Mouse (Mus musculus): ENCODE measurements around the gene Eif4b.

Eif4b gene

DNA sequence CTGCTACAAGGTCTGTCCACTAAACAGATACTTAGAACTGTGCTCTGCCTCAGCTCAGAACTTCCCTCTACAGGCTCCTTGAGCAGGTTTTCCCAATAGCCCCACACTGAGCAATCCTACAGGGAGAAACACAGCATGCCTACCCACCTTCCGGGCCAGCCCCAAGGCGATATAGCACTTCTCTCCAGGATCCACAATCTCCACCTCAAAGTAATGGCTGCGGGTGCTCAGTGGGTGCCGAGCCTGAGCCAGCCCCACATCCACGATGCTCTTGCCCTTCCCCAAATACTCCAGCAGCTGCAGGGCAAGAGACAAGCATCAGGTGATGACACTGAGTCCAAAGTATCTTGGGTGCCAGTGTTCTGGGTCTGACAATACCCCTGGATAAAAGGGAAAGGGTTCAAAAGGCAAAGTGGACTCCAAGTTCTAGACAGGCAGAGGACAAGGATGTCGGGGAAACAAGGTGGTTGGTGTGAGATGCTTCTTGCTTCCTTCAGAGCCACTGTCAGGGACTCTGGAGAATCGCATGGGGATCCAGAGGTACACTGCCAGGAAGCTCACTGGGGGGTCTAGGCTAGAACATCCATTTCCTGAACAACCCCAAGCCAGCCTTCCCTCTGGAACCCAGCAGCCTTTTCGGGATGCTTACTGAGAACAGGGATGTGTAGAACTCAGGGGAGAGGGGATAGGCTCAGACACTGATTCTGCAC lies 45.7 kb downstream of the Eif4b start:
- no peak for DNase-seq

DNA sequence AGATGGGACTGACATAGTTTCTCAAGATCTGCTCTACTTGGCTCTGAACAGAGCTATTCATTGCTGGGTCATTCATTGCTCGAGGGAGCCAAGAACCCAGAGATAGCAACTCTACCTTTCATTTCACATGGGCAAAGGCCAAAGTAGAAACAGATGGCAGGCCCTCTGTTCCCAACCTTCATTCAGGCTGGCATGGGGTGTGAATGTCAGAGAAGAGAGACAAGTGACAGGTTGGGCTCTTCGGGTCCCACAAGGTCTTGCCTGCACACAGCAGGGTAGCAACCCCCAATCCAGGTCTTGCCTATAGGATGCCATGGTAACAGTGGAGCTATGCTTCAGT lies 46.2 kb downstream of the Eif4b start:
- DNase-seq: no peak

DNA sequence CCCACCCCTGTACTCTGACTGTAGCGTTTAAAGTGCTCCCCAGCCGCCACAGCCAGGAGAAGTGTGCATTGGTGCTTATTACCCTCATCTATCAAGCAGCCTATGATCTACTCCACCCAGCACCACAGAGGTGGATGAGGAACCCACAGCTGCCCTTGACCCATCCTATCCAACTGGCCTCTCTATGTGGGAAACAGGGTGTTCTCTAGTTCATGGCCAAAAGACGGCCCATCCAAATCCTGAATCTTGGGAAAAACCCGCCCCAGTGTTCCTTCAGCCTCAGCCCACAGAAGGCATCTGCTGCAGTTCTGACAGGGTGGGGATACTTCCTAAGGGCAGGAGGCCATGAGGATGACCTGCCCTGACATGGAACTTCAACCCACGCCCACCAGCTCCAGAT lies 47.0 kb downstream of the Eif4b start:
- DNase-seq: no peak

DNA sequence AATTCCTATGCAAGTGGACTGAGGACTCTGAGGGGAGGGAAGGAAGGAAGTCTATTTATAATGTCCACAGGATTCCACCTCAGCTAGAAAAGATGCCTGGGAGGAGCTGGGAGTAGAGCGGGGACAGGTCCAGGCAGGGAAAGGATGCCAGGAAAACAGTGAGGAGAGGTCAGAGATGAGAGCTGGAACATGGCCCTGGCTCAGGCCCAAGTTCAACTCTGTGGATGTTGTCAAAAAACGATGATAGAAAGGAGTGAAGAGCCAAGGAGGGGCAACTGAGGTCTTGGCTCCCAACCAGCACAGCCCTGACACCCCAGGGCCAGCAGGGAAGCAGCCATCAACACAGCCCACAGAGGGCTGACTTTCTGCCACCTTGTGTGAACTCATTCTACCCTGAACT lies 52.7 kb downstream of the Eif4b start:
- DNase-seq: peak in 1 of 2 experiments; percentile 46

DNA sequence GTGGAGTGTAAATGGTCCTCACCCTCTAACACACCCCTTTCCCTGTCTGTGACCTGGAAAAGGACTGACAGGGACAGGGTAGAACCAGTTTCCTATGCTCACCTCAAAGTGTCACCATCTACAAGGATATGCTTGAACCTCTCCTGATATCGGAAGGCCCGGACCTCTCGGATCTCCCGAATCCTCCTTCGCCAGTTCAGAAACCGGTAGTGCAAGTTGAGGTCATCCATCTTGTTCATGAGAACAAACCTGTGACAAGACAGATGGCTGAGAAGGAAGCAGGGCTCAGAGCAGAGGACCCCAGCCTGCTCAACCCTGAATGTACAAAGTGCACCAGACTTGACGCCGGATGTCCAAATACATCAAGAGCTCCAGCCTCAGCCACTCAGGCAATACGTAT lies 59.7 kb downstream of the Eif4b start:
- DNase-seq: no peak

DNA sequence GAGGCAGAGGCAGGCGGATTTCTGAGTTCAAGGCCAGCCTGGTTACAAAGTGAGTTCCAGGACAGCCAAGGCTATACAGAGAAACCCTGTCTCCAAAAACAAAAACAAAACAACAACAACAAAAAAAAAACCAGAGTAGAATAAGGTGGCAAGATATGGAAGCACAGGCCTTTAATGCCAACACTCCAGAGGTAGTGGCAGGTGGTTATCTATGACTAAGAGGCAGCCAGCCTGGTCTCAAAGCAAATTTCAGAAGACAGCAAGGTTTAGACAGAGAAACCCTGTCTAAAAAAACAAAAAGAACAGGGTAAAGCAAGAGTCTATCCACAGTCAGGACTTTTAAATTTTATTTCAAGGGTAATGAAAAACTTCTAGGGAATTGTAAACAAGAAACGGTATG lies 61.1 kb downstream of the Eif4b start:
- DNase-seq: no peak

DNA sequence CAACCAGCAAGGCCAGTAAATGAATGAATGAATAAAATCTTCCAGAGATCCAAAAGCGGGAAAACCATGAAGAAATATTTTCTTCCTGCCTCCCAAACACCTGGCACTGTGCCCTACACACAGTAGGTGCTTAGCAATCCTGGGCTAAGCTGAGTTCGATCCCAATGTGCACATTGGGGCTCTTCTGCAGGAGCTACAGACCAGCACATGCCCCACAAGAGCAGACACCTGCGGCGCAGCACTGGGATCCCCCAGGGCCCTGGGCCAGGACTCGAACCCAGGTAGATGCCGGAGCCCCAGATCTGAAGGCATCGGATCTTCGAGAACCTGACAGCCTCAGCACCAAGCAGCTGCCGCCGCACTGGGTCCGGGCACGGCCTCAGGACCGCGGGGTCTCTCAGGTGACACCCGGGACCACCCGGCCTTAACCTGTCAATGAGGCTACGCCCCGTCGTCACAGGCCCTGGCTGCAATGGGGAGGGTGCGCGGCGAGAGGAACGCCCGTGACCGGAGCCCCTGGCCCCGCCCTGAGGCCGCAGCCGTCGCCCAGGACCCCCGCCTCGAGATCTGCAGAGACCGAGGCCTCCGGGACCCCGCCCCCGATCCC lies 62.1 kb downstream of the Eif4b start:
- no peak for DNase-seq

DNA sequence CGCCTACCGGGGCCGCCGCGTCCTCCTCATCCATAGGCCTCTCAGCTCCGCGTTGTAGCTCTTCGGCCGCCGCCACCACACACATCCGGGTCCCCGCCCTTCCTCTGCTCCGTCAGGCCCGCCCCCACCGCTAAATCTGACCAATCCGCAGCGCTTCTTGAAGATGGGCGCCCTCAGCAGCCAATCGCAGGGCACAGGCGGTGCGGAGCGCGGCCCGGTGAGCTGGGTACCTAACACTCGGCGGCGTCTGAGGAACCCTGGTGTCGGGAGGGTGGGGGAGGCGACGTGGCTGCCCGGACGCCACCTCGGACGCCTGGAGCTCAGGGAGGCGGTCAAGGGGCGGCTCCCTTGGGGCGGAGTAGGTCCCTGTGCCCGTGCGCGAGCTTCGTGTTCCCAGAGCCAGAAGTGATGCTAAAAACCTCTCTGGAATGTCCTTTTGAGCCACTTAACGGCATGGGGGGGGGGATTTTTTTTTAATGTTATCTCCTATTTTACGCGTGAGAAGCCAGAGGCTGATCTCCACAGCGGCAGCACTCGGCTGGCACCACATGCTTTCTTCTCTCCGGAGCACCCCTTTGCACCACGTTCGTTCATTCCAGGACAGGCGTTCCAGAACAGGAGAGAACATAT lies 62.7 kb downstream of the Eif4b start, which contains the start of gene Spryd3:
Gene Spryd3, minus strand, starts transcription at position 106 of the 630 bp plus-strand sequence.
- DNase-seq: peak; percentile 97

DNA sequence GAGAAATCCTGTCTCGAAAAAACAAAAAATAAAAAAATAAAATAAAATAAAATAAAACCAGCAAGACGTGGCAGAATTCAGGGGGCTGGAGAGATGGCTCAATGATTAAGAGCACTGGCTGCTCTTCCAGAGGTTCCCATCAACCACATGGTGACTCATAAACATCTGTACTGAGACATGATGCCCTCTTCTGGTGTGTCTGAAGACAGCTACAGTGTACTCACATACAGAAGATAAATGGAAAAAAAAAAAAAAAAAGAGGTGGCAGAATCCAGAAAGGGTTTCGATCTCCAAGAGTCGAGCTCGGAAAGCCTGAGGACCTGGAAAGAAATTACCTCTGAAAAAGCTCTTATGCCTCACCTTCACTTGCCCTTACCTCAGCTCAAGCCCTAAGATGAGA lies 67.5 kb downstream of the Eif4b start:
- no peak for DNase-seq

DNA sequence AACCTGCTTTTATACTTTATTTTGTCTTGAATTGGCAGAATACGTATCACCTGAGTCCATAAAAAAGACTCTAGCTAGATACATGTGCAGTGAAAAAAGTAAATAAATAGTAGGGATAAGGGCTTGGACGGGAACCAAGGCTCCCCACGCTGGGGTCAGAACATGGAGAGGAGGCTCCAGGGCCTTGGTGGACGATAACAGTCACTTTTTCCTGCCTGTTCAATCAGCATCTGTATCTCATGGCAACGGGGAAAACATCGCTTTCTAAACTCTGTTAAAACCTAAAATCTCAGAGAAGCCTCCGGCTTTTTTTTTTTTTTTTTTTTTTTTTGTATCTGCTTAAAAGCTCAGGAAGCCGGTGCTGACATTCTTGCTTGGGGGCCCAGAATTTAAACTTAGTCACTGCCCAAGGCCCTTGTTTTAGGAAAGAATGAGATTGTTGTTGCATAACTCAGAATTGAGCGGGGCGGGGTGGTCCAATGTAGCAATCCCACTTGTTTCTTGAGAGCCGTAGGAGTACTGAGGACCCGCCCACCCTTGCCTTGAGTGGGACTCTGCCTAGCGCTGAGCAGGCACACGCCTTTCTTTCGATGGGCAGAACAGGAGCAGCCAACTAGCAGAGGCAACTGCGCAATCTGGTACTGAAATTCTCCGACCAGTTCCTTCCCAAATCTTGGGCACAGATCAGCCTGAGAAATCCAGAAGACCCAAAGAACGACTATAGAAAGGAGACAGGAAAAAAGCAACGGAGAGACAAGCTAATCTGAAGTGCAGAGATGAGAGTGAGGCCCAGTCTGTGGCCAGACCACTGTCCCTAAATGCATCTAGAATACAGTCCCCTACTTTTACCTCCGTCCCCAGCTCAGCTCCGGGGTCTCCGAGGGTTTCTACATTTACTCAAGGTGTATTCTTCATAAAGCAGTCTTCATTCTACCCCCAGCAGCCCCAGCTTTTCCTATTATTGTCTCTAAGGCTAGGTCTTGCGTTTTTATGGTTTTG lies 69.6 kb downstream of the Eif4b start:
- peak; percentile 92 to 94 for DNase-seq

DNA sequence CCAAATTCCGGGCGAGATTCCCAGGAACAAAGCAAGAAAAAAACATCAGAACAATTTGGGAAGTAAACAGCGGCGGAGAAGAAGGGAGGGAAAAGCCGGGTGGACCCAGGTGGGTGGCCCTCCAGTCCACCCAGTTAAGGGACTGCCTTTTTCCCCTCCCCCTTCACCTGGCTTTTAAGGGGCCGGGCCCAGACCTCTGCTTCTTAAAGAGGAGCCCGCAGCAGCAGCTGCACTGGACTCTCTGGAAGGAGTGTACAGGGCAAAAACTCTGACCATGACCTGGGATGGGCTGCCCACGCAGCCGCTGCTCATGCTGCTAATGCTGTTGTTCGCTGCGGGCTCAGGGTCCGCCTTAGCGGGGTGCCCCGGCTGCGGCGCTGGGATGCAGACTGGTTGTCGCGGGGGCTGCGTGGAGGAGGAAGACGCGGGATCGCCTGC lies 70.7 kb downstream of the Eif4b start, which contains the start of gene Igfbp6:
Gene Igfbp6, plus strand, starts transcription at position 89 of the 438 bp plus-strand sequence.
- peak; percentile 69 to 70 for DNase-seq

DNA sequence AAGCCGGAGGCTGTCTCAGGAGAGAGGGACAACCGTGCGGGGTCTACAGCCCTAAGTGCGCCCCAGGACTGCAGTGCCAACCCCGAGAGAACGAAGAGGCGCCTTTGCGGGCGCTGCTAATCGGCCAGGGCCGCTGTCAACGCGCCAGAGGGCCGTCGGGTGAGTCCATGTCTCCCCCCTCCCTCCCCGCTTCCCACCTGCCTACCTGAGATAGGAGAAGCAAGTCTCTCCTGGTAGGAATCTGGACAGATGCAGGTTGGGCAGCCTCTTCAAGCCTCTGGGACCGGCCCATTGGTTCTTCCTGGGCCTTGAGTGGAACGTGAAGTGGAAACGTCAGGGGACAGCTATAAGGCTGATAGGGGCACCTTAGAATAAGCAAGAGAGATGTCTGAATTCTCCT lies 71.2 kb downstream of the Eif4b start:
- DNase-seq: peak; percentile 17 to 39

DNA sequence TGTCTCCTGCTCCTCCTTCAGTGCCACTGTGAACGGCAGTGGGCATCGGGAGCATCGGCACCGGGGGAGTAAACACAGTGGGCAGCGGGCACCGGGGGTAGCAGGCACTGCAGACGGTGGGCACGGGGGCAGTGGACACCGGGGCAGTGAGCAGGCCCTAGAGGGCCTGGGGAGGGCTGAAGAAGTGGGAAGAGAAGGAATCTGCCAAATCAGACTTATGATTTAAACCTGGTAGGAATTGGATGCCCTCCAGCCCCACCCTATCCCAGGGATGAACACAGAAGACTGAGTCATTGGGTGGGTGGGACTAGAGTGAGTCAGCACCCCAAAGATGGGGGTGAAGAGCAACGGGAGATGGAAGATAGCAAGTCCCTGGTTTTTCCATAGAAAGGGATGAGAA lies 71.8 kb downstream of the Eif4b start:
- DNase-seq: peak; percentile 44 to 55

DNA sequence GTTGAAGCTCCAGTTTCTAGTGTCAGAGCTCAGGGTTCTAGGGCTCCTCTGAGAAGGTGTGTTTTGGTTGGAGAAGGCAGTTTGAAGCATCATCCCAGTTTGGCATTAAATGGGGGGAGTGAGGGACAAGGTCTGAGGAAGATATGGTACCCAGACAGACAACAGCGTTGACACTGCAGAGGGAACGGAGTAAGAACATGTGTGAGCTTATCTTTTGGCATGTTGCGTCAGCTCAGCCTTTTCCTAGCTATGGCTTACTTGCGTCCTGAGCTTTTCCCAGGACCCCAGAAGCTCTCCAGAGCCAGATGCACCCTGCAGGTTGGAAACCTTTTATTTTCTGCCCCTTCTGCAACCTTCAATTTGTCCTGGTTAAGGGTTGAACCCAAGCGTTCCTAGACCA lies 72.5 kb downstream of the Eif4b start:
- DNase-seq: no peak

Measured in lung, adult 18-20 months (tissue).